10 mouse cellular contexts compared by ENCODE assay signal in genomic region chr6:98271553-98271952, GRCm38 (mm10).
DNase-seq lines count a peak whose midpoint lies in the region; ATAC-seq lines count a peak whose summit lies in the region.
"Had no signal": no experiment of that assay in that cellular context is flagged by ENCODE, and none has a peak within 500 bp of the region (broad histone marks: within the 10 kb centered on the region; RNA-seq: fewer than 3 reads in every experiment).

No protein-coding gene starts in this region.

- intact Hi-C loops in heart, postnatal 36 days (cut with DNase I) = loop anchor here (5.0 to 10.0 kb wide), 3 partner anchors 111 to 1323 kb away; no protein-coding TSS in a partner anchor

- WGBS in neural tube, embryonic 11.5 days = 74% methylated on average over 1 of the region's 1 CpGs

- DNase-seq in adrenal gland, adult 18-20 months (ENCODE audit: low spot score in 2 of 2) = peak; percentile 6 to 49
- DNase-seq in adrenal gland, adult 2 months = no peak
- peak; percentile 49 to 53 for DNase-seq in layer of hippocampus, postnatal 10 days (ENCODE audit: low spot score in 2 of 2)
- DNase-seq in layer of hippocampus, adult 9-10 months (ENCODE audit: low spot score) = no peak
- peak; percentile 71 for DNase-seq in adrenal gland, postnatal 14 days
- peak; percentile 46 to 77 for DNase-seq in heart, postnatal 36 days
- DNase-seq in neural tube, embryonic 11.5 days (ENCODE audit: low spot score) = peak; percentile 46
- DNase-seq in urinary bladder, postnatal 25 days (ENCODE audit: low spot score) = peak; percentile 47

- H3K36me3 ChIP-seq in neural tube, embryonic 11.5 days (ENCODE audit: control insufficient read depth, insufficient read depth, low read length) = no peaks in the 10 kb centered on the region
- H3K36me3 ChIP-seq: G1E; midbrain, embryonic 12.5 days had no signal

- no peaks in the 10 kb centered on the region for H3K4me1 ChIP-seq in neural tube, embryonic 11.5 days (ENCODE audit: control insufficient read depth, insufficient read depth, low read length)
- H3K4me1 ChIP-seq: midbrain, embryonic 12.5 days had no signal

- no peak overlapping the region for H3K27ac ChIP-seq in neural tube, embryonic 11.5 days (ENCODE audit: low read depth, low read length)
- H3K27ac ChIP-seq: midbrain, embryonic 12.5 days had no signal

- H3K27me3 ChIP-seq in neural tube, embryonic 11.5 days (ENCODE audit: control insufficient read depth, insufficient read depth, low read length) = no peaks in the 10 kb centered on the region
- H3K27me3 ChIP-seq: midbrain, embryonic 12.5 days had no signal

- ATAC-seq in neural tube, embryonic 11.5 days (ENCODE audit: insufficient read depth, low FRiP score, low TSS enrichment) = no peak

- H3K4me2 ChIP-seq in neural tube, embryonic 11.5 days (ENCODE audit: low read depth) = no peak overlapping the region
- H3K4me2 ChIP-seq: midbrain, embryonic 12.5 days had no signal

- H3K4me3 ChIP-seq in neural tube, embryonic 11.5 days (ENCODE audit: low read depth, low read length) = no peak overlapping the region
- H3K4me3 ChIP-seq: midbrain, embryonic 12.5 days had no signal

- no peak overlapping the region for H3K9ac ChIP-seq in neural tube, embryonic 11.5 days (ENCODE audit: low read length)
- H3K9ac ChIP-seq: midbrain, embryonic 12.5 days had no signal

- H3K9me3 ChIP-seq in neural tube, embryonic 11.5 days (ENCODE audit: control insufficient read depth, low read length) = no peaks in the 10 kb centered on the region
- H3K9me3 ChIP-seq: midbrain, embryonic 12.5 days had no signal

Comparison
In these comparisons a context has a peak if more than half of its experiments do, and no peak if none do; other contexts are left out.
1. DNase-seq: peak in adrenal gland, adult 18-20 months (2 of 2), layer of hippocampus, postnatal 10 days (2 of 2), adrenal gland, postnatal 14 days (single experiment), heart, postnatal 36 days (2 of 2), neural tube, embryonic 11.5 days (single experiment) and urinary bladder, postnatal 25 days (single experiment); none in adrenal gland, adult 2 months (single experiment) and layer of hippocampus, adult 9-10 months (single experiment).